ENCODE assay signal across 13 mouse cellular contexts in genomic region chr17:65114651-65115050, GRCm38 (mm10).
"Had no signal": no experiment of that assay in that cellular context is flagged by ENCODE, and none has a peak within 500 bp of the region (broad histone marks: within the 10 kb centered on the region; RNA-seq: fewer than 3 reads in every experiment).

No protein-coding gene starts in this region.

- H3K4me3 ChIP-seq: limb, embryonic 12.5 days; midbrain, embryonic 13.5 days; stomach, embryonic 15.5 days had no signal

- H3K27me3 ChIP-seq: limb, embryonic 12.5 days; midbrain, embryonic 13.5 days; stomach, embryonic 15.5 days had no signal

- ATAC-seq: lung, postnatal 0 days; midbrain, embryonic 13.5 days had no signal

- H3K4me1 ChIP-seq: limb, embryonic 12.5 days; midbrain, embryonic 13.5 days; stomach, embryonic 15.5 days had no signal

- H3K9me3 ChIP-seq: limb, embryonic 12.5 days; midbrain, embryonic 13.5 days; stomach, embryonic 15.5 days had no signal

- H3K9ac ChIP-seq: limb, embryonic 12.5 days; liver, embryonic 14.5 days; midbrain, embryonic 13.5 days; stomach, embryonic 15.5 days had no signal

- H3K4me2 ChIP-seq: limb, embryonic 12.5 days; midbrain, embryonic 13.5 days; stomach, embryonic 15.5 days had no signal

- H3K27ac ChIP-seq: limb, embryonic 12.5 days; liver, embryonic 14.5 days; midbrain, embryonic 13.5 days; stomach, embryonic 15.5 days had no signal

- H3K36me3 ChIP-seq: limb, embryonic 12.5 days; midbrain, embryonic 13.5 days; stomach, embryonic 15.5 days had no signal

- DNase-seq: kidney, postnatal 36 days; layer of hippocampus, adult 9-11 months; layer of hippocampus, postnatal 36 days; lung, adult 2 months; lung, postnatal 36 days; right cerebral cortex, postnatal 14 days; thymus, adult 2 months; thymus, postnatal 25 days had no signal
